Mouse (Mus musculus): Measurements from ENCODE around the gene Dglucy.

Dglucy gene

GRCm38 (mm10) chr12:100778934-100779865 is at the start of gene Dglucy:
Gene Dglucy (plus strand): TSS chr12:100779057.
- no peak for TF ChIP-seq GATA4 (IDR thresholded peaks at IDR 0.05; ENCODE audit: insufficient replicate concordance, low read length)

GRCm38 (mm10) chr12:100735156-100735555 is 43.7 kb upstream of the Dglucy start:
- TF ChIP-seq GATA4 (IDR thresholded peaks at IDR 0.05; ENCODE audit: insufficient replicate concordance, low read length): no peak

GRCm38 (mm10) chr12:100735581-100735980 is 43.3 kb upstream of the Dglucy start:
- TF ChIP-seq GATA4 (IDR thresholded peaks at IDR 0.05; ENCODE audit: insufficient replicate concordance, low read length): no peak

- TF ChIP-seq GATA4 (IDR thresholded peaks at IDR 0.05; ENCODE audit: insufficient replicate concordance, low read length): no peak
Observed at GRCm38 (mm10) chr12:100738498-100738897, 40.4 kb upstream of the Dglucy start.

- TF ChIP-seq GATA4 (IDR thresholded peaks at IDR 0.05; ENCODE audit: insufficient replicate concordance, low read length): no peak
Observed at GRCm38 (mm10) chr12:100739011-100739570, 39.8 kb upstream of the Dglucy start.

- TF ChIP-seq GATA4 (IDR thresholded peaks at IDR 0.05; ENCODE audit: insufficient replicate concordance, low read length): no peak
Observed at GRCm38 (mm10) chr12:100740313-100740712, 38.5 kb upstream of the Dglucy start.

GRCm38 (mm10) chr12:100742468-100742867 is 36.4 kb upstream of the Dglucy start:
- TF ChIP-seq GATA4 (IDR thresholded peaks at IDR 0.05; ENCODE audit: insufficient replicate concordance, low read length): no peak

- no peak for TF ChIP-seq GATA4 (IDR thresholded peaks at IDR 0.05; ENCODE audit: insufficient replicate concordance, low read length)
Observed at GRCm38 (mm10) chr12:100752977-100753376, 25.9 kb upstream of the Dglucy start.

GRCm38 (mm10) chr12:100753716-100754115 is 25.1 kb upstream of the Dglucy start:
- TF ChIP-seq GATA4 (IDR thresholded peaks at IDR 0.05; ENCODE audit: insufficient replicate concordance, low read length): no peak

GRCm38 (mm10) chr12:100757427-100757826 is 21.4 kb upstream of the Dglucy start:
- TF ChIP-seq GATA4 (IDR thresholded peaks at IDR 0.05; ENCODE audit: insufficient replicate concordance, low read length): no peak

- TF ChIP-seq GATA4 (IDR thresholded peaks at IDR 0.05; ENCODE audit: insufficient replicate concordance, low read length): no peak
Observed at GRCm38 (mm10) chr12:100762663-100763425, 16.0 kb upstream of the Dglucy start.

- TF ChIP-seq GATA4 (IDR thresholded peaks at IDR 0.05; ENCODE audit: insufficient replicate concordance, low read length): no peak
Observed at GRCm38 (mm10) chr12:100764329-100765018, 14.4 kb upstream of the Dglucy start.

GRCm38 (mm10) chr12:100769871-100770270 is 9.0 kb upstream of the Dglucy start:
- no peak for TF ChIP-seq GATA4 (IDR thresholded peaks at IDR 0.05; ENCODE audit: insufficient replicate concordance, low read length)

GRCm38 (mm10) chr12:100770765-100771164 is 8.1 kb upstream of the Dglucy start:
- no peak for TF ChIP-seq GATA4 (IDR thresholded peaks at IDR 0.05; ENCODE audit: insufficient replicate concordance, low read length)

Data from liver, adult (tissue).